Mouse (Mus musculus) embryonic facial prominence, embryonic 13.5 days (tissue): Measurements from ENCODE around the gene 9230112D13Rik. TPM values are rescaled to one million over a fixed set of nuclear protein-coding genes. Genes with fewer than 3 reads are reported as not detected.
A peak's percentile ranks its signal among the peaks of the same experiment; 100 is the strongest.

Experiments used
- ATAC-seq: fragments of 200-750 bp; cut with Nextera tagmentation; 2 replicates; pipeline ENCODE4 v1.8.0; 2017; ENCODE audit warnings: low read depth; ENCODE audit not compliant: insufficient number of reproducible peaks, insufficient read depth, low FRiP score, low TSS enrichment
- H3K27ac ChIP-seq: fragments of 300-500 bp; sonication (generic); 2 replicates; pipeline ENCODE4 v1.5.1; 2015; ENCODE audit warnings: moderate library complexity, mild to moderate bottlenecking, inconsistent platforms
- H3K27me3 ChIP-seq: fragments of 300-500 bp; sonication (generic); 2 replicates; pipeline ENCODE4 v1.6.1; 2015; ENCODE audit warnings: mild to moderate bottlenecking, inconsistent platforms
- H3K36me3 ChIP-seq: fragments of 300-500 bp; sonication (generic); 2 replicates; pipeline ENCODE4 v1.6.1; 2015; ENCODE audit warnings: mild to moderate bottlenecking, inconsistent platforms
- H3K4me1 ChIP-seq: fragments of 300-500 bp; sonication (generic); 2 replicates; pipeline ENCODE4 v1.6.1; 2015; ENCODE audit warnings: inconsistent platforms
- H3K4me2 ChIP-seq: fragments of 300-500 bp; sonication (generic); 2 replicates; pipeline ENCODE4 v1.6.1; 2015; ENCODE audit warnings: moderate library complexity, mild to moderate bottlenecking, inconsistent platforms
- H3K4me3 ChIP-seq: fragments of 300-500 bp; sonication (generic); 2 replicates; pipeline ENCODE4 v1.5.1; 2015; ENCODE audit warnings: mild to moderate bottlenecking, inconsistent platforms
- H3K9ac ChIP-seq: fragments of 300-500 bp; sonication (generic); 2 replicates; pipeline ENCODE4 v1.6.1; 2015; ENCODE audit warnings: mild to moderate bottlenecking, inconsistent platforms
- H3K9me3 ChIP-seq: fragments of 300-500 bp; sonication (generic); 2 replicates; pipeline ENCODE4 v1.6.1; 2016; ENCODE audit warnings: inconsistent platforms
- WGBS: fragments of 180-500 bp; shearing (Covaris S2); methylation state at CpG from one replicate; pipeline ENCODE4 v1.1.7; 2015; ENCODE audit warnings: mixed read lengths; 5-methylcytosine and 5-hydroxymethylcytosine counted together
- polyA plus RNA-seq: library from polyadenylated mRNA; unstranded; fragments of >200 nt; fragmentation: Nextera tagmentation; extraction: Ambion mirVana; gene quantifications from 2 replicates; pipeline ENCODE4 v1.2.1, GENCODE M21; 2015

Gene 9230112D13Rik
- polyA plus RNA-seq, result not detected in 2 replicates

DNA sequence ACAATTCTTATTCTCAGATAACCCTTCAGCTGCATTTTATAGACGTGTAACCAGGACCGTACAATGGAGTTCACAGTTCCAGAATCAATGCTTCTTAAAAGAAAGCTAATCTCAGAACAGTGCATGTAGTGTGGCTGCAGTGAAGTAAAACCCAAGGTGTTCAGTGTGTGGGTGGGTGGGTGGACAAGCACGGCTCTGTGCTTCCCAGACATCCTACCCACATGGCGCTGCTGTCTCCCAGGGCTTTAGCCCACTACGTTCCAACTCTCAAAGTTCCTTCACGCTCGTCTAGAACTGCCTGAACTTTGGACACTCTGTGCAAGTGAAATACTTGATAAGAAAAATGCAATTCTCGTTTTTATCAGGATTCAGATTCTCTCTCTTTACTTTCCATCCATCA lies at the start of gene 9230112D13Rik:
9230112D13Rik (minus strand) TSS at position 101 of the 400 bp plus-strand sequence.
- Histone ChIP-seq H3K27ac (no peak within 1 kb of the TSS), H3K4me2 (no peak within 1 kb of the TSS), H3K4me1 (no peaks in the 10 kb centered on the region), H3K36me3 (no peaks in the 10 kb centered on the region), H3K27me3 (no peaks in the 10 kb centered on the region), H3K9me3 (no peaks in the 10 kb centered on the region), H3K4me3 (no peak within 1 kb of the TSS), H3K9ac (no peak within 1 kb of the TSS)
- ATAC-seq, result no peak
- WGBS, result 90% methylated on average over 8 of the region's 8 CpGs

DNA sequence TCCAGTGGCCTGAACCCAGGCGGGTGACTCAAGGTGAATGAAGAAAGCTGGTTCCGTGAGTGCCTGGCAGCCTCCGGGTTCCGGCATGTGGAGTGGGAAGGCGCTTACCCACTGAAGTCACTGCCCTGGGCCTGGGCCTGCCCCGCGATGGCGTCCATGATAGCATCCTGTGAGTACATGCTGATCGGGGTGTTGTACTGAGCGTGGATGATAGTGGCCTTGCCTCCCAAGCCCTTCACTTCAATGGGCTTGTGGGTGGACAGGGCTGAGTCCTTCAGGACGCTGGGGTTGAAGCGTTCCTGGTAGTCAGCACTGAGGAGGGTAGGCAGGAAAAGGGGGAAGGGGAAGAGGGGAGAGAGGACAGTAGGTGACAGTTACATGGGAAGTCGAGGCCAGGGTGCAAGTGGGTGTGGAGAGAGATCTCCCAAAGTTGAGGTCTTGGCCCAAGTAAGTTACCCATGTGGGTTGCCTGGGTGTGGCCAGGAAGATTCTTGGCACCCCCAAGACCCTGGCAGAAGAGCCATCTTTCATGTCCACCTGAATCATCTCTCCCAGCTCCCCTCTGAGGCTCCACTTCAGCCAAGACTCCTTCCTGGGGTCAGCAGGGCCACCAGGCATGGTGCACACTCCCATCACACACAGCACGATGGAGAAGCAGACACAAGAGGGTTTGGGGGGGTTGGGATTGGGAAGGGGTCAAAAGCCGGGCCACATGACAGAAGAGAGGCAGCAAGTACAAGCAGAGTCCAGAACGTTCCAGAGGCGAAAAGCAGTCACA lies 49.2 kb upstream of the 9230112D13Rik start:
- Histone ChIP-seq H3K4me3 (no peak overlapping the region), H3K36me3 (no peaks in the 10 kb centered on the region), H3K27ac (no peak overlapping the region), H3K27me3 (peaks cover 9% of the 10 kb centered on the region; the same call in 1 of the 2 replicates), H3K4me1 (peaks cover 35% of the 10 kb centered on the region), H3K4me2 (no peak overlapping the region), H3K9ac (no peak overlapping the region), H3K9me3 (no peaks in the 10 kb centered on the region)
- WGBS, result 82% methylated on average over 17 of the region's 17 CpGs
- ATAC-seq, result no peak

DNA sequence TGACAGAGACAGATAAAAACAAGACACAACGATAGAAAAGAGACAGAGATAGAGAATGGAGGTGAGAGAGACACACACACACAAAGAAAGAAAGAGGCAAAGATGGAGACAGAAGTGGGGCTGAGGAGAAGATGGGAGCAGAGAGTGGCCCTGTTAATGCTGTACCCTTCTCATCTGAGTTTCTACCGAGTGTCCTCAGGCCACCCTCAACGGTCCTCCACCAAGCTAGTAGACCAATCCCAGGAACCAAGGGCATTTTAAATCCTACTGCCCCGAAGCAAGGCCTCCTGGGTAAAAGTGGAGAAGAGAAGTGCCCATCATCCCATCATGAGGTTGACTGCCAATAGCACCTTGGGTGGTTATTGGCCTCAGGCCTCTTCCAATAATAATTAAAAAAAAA lies 48.3 kb upstream of the 9230112D13Rik start:
- H3K36me3 ChIP-seq, result no peaks in the 10 kb centered on the region
- no peak overlapping the region for H3K4me2 ChIP-seq
- no peak overlapping the region for H3K9ac ChIP-seq
- peaks cover 9% of the 10 kb centered on the region; the same call in 1 of the 2 replicates for H3K27me3 ChIP-seq
- no peak overlapping the region for H3K4me3 ChIP-seq
- 78% methylated on average over 4 of the region's 4 CpGs for WGBS
- no peak for ATAC-seq
- H3K4me1 ChIP-seq, result peaks cover 39% of the 10 kb centered on the region
- H3K27ac ChIP-seq, result no peak overlapping the region
- H3K9me3 ChIP-seq, result no peaks in the 10 kb centered on the region

DNA sequence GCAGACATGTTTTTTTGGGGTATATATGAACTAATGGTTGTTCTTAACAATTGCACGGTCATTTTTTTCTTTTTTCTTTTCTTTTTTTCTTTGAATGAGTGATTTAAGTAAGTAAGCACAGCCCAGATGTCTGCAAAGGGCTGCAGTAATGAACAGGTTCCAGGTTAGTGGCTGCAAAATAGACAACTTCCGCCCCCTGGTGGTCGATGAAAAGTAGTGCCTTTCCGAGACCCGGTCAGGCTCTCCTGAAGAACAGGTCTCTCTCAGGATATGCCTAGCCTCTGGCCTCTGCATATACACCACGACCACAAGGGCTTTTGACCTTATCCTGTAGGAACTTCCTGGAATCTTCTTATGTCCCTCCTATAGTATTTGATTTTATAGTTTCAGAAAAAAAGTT lies 47.7 kb upstream of the 9230112D13Rik start:
- H3K27ac ChIP-seq, result no peak overlapping the region
- H3K9ac ChIP-seq, result no peak overlapping the region
- peaks cover 9% of the 10 kb centered on the region; the same call in 1 of the 2 replicates for H3K27me3 ChIP-seq
- peak overlapping the region; percentile 62 for H3K4me2 ChIP-seq
- H3K36me3 ChIP-seq, result no peaks in the 10 kb centered on the region
- H3K4me1 ChIP-seq, result peaks cover 45% of the 10 kb centered on the region
- no peaks in the 10 kb centered on the region for H3K9me3 ChIP-seq
- WGBS, result 3% methylated on average over 6 of the region's 6 CpGs
- 0 out of 2 replicates have a peak, but pooled peaks have one; percentile 43 for ATAC-seq
- H3K4me3 ChIP-seq, result no peak overlapping the region

DNA sequence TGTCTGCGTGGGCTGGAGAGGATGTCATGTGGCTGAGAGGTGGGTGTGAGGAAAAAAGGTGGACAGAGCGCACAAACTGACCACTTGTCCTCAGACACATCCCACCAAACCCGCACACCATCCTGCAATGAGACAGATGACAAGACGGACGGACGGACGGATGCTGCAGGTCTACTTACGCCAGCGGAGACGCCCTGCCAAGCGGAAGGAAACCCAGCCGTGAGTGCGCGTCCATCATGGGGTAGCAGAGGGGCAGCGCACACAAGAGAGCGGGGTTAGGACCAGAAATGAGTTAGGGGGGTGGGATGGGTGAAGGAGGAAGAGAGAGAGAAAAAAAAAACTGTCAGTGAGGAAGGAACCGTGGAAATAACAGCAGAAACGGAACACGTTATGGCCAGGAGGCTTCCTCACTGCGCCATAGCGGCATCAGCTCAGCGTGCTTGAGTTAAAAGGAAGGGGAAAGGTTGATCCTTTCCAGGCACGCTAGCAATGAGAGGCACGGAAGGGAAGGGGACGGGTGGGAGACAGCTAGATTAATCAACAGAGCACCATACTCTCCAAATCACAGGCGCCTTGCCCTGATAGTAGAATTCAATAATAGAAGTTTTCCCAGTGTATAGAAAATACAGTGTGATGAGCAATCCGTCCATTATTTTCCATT lies 47.1 kb upstream of the 9230112D13Rik start:
- H3K27ac ChIP-seq, result no peak overlapping the region
- 32% methylated on average over 27 of the region's 27 CpGs for WGBS
- peaks cover 52% of the 10 kb centered on the region for H3K4me1 ChIP-seq
- peak overlapping the region; percentile 62 for H3K4me2 ChIP-seq
- ATAC-seq, result no peak
- no peaks in the 10 kb centered on the region for H3K36me3 ChIP-seq
- H3K9me3 ChIP-seq, result no peaks in the 10 kb centered on the region
- H3K4me3 ChIP-seq, result peak overlapping the region; percentile 37
- H3K9ac ChIP-seq, result peak overlapping the region; percentile 44; the same call in 1 of the 2 replicates
- H3K27me3 ChIP-seq, result peaks cover 9% of the 10 kb centered on the region; the same call in 1 of the 2 replicates

DNA sequence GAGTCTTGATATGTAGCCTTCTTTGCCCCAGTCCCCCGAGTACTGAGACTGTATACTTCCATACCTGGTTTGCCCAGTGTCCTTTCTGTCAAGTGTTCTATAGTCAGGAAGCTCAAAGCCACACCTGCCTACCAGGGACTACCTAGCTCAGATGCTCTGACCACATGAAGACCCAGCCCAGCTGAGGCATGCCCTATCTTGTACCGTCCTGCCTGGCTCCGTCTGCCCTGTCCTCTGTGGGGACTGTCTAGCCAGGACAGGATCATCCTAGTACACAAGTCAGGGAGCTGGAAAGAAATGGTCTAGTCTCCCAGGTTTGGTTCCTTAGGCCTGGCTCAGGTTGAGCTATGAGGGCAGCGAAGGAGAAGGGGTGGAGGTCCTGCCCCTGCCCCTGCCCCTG lies 46.0 kb upstream of the 9230112D13Rik start:
- 76% methylated on average over 4 of the region's 4 CpGs for WGBS
- Histone ChIP-seq H3K36me3 (no peaks in the 10 kb centered on the region), H3K9me3 (no peaks in the 10 kb centered on the region), H3K4me1 (peaks cover 52% of the 10 kb centered on the region), H3K4me2 (no peak overlapping the region), H3K27ac (no peak overlapping the region), H3K9ac (no peak overlapping the region), H3K4me3 (no peak overlapping the region), H3K27me3 (peaks cover 9% of the 10 kb centered on the region; the same call in 1 of the 2 replicates)
- ATAC-seq, result no peak

DNA sequence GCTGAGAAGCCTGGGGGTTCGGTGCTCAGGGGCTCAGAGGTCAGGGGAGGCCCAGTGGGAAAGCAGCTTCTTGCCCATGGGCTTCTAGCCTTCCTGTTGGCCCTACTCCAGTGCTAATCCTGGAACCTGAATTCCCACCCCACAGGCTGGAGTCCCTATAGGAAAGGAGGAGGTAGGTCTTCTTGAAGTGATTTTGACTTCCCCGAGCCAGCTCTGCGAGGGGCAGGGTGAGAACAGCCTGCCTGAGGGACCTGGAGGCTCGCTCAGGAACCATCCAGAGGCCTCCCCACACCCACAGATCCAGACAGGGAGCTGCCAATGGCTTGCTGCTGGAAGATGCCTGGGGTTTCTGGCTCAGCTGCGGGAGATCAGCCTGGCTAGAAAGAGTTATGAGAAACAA lies 45.1 kb upstream of the 9230112D13Rik start:
- Histone ChIP-seq H3K36me3 (no peaks in the 10 kb centered on the region), H3K4me1 (peaks cover 47% of the 10 kb centered on the region), H3K4me3 (no peak overlapping the region), H3K27ac (0 out of 2 replicates have a peak overlapping the region, but pooled peaks have one; percentile 7), H3K9ac (no peak overlapping the region), H3K9me3 (no peaks in the 10 kb centered on the region), H3K4me2 (no peak overlapping the region), H3K27me3 (peaks cover 9% of the 10 kb centered on the region; the same call in 1 of the 2 replicates)
- 39% methylated on average over 5 of the region's 5 CpGs for WGBS
- no peak for ATAC-seq

DNA sequence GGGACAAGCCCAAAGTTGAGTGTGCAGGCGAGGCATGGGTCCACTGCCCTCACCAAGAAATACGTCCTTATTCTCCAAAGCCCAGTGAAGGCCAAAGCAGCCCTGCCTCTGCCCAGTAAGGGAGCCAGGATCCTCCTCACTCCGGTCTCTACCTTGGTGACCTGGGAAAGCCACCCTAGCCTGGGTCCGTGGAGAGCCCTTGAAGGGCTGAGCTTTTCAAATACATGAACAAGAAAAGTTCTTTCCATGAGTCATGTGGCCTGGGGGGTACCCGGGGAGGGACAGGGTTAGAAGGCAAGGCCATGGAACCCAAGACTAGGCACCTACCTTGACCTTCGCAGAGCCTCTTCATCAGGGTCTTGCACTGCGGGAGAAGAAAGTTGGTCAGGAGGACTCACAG lies 43.9 kb upstream of the 9230112D13Rik start:
- ATAC-seq, result no peak
- no peaks in the 10 kb centered on the region for H3K9me3 ChIP-seq
- H3K4me3 ChIP-seq, result no peak overlapping the region
- H3K27me3 ChIP-seq, result peaks cover 8% of the 10 kb centered on the region; the same call in 1 of the 2 replicates
- H3K4me2 ChIP-seq, result no peak overlapping the region
- 91% methylated on average over 7 of the region's 7 CpGs for WGBS
- peaks cover 55% of the 10 kb centered on the region for H3K4me1 ChIP-seq
- no peak overlapping the region for H3K27ac ChIP-seq
- no peak overlapping the region for H3K9ac ChIP-seq
- H3K36me3 ChIP-seq, result no peaks in the 10 kb centered on the region

DNA sequence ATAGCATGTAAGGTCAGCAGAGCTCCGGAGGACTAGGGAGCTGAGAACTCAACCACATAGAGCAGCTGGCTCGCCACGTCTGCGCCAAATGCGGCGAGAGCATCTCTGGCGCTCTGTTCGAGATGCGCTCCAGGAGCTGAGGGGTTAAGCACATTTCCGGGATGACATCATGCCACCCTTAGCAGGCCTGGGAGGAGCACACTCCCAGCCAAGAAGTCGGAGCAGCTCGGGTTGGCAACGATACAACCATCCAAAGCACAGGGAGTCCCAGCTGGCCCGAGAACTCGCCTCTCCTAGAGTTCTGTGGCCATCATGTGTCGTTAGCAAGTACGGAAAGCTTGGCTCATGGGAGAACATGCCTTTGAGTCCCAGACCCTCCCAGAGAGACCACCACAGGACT lies 43.1 kb upstream of the 9230112D13Rik start:
- H3K4me3 ChIP-seq, result no peak overlapping the region
- 0 out of 2 replicates have a peak overlapping the region, but pooled peaks have one; percentile 44 for H3K27ac ChIP-seq
- no peaks in the 10 kb centered on the region for H3K36me3 ChIP-seq
- H3K9ac ChIP-seq, result no peak overlapping the region
- H3K4me2 ChIP-seq, result no peak overlapping the region
- ATAC-seq, result no peak
- H3K27me3 ChIP-seq, result peaks cover 9% of the 10 kb centered on the region; the same call in 1 of the 2 replicates
- 59% methylated on average over 17 of the region's 17 CpGs for WGBS
- H3K4me1 ChIP-seq, result peaks cover 59% of the 10 kb centered on the region
- H3K9me3 ChIP-seq, result no peaks in the 10 kb centered on the region

DNA sequence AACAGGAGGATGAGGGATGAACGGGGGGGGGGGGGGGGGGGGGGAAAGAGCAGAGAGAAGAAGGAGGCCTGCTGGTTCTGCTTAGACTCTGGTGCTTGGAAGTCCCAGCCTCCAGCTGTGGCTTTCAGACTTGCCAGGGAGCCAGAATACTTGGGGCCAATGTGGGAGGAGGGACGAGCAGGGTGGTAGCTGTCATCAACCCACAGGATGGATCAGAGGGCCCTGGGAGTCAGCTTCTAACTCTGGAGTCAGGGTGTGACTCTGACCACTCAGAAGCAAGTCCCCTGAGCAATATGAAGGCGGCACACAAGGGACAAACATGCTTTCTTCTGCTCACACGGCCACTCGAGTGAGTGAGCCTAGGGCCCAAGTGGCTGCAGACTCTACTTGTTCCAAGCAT lies 42.0 kb upstream of the 9230112D13Rik start:
- H3K4me1 ChIP-seq, result peaks cover 59% of the 10 kb centered on the region
- H3K4me3 ChIP-seq, result no peak overlapping the region
- peak overlapping the region; percentile 44 for H3K27ac ChIP-seq
- H3K27me3 ChIP-seq, result peaks cover 16% of the 10 kb centered on the region
- no peaks in the 10 kb centered on the region for H3K36me3 ChIP-seq
- no peak overlapping the region for H3K9ac ChIP-seq
- H3K4me2 ChIP-seq, result no peak overlapping the region
- H3K9me3 ChIP-seq, result no peaks in the 10 kb centered on the region
- WGBS, result 59% methylated on average over 5 of the region's 5 CpGs
- ATAC-seq, result no peak

DNA sequence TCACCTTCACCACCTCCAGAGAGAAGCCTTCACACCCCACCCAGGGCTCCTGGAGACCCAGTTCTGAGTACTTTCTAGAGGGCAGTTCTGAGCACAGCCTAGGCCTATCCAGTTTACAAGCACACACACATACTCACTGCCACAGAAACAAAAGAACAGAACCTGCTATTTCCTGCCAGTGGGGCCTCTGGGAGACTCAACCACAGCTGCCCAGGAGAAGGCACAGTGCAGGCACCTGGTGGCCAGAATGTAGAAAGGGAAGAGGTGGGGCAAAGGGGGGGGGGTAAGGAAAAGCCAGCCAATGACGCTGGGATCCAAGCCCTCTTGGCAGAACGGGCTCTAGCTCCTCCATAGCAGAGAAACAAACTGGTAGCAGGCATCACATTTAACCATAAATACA lies 39.8 kb upstream of the 9230112D13Rik start:
- Histone ChIP-seq H3K9ac (no peak overlapping the region), H3K27ac (no peak overlapping the region; the same call in 1 of the 2 replicates), H3K27me3 (peaks cover 14% of the 10 kb centered on the region), H3K4me2 (no peak overlapping the region), H3K4me3 (no peak overlapping the region), H3K36me3 (no peaks in the 10 kb centered on the region), H3K9me3 (no peaks in the 10 kb centered on the region), H3K4me1 (peaks cover 49% of the 10 kb centered on the region)
- WGBS, result 16% methylated on average over 2 of the region's 2 CpGs
- no peak for ATAC-seq
